Mouse (Mus musculus): ENCODE measurements around the gene Ampd2.

GRCm38 (mm10) chr3:108025318-108025717 is 61.1 kb downstream of the Ampd2 start:
- TF ChIP-seq POLR2A (IDR thresholded peaks at IDR 0.05; ENCODE audit: borderline replicate concordance, control insufficient read depth, low read depth, low read length) = no peak
- TF ChIP-seq CTCF (IDR thresholded peaks at IDR 0.05; ENCODE audit: control insufficient read depth, insufficient read depth, low read length) = no peak
